Mouse (Mus musculus) limb, embryonic 10.5 days (tissue): ENCODE data around the gene Fam120b. TPM values are rescaled to one million over a fixed set of nuclear protein-coding genes. Genes with fewer than 3 reads are reported as not detected.

ENCODE experiments used
- DNase-seq: peaks from one replicate; pipeline ENCODE4 v3.0.0-alpha.2; 2017; ENCODE audit warnings: low spot score
- H3K27ac ChIP-seq: fragments of 300-500 bp; sonication (generic); 2 replicates; pipeline ENCODE4 v1.5.1; 2016; ENCODE audit warnings: mild to moderate bottlenecking
- H3K27me3 ChIP-seq: fragments of 300-500 bp; sonication (generic); 2 replicates; pipeline ENCODE4 v1.6.1; 2016; ENCODE audit warnings: low read depth, mild to moderate bottlenecking; ENCODE audit not compliant: poor library complexity, severe bottlenecking
- H3K36me3 ChIP-seq: fragments of 300-500 bp; sonication (generic); 2 replicates; pipeline ENCODE4 v1.6.1; 2016; ENCODE audit warnings: mild to moderate bottlenecking, moderate library complexity
- H3K4me1 ChIP-seq: fragments of 300-500 bp; sonication (generic); 2 replicates; pipeline ENCODE4 v1.6.1; 2016
- H3K4me3 ChIP-seq: fragments of 300-500 bp; sonication (generic); 2 replicates; pipeline ENCODE4 v1.5.1; 2016; ENCODE audit warnings: mild to moderate bottlenecking, moderate library complexity
- H3K9me3 ChIP-seq: fragments of 300-500 bp; sonication (generic); replicated peaks from 2 replicates; pipeline ENCODE4 v1.6.1; 2016; ENCODE audit warnings: mild to moderate bottlenecking
- WGBS: fragments of 180-500 bp; shearing (Covaris S2); methylation state at CpG from one replicate; pipeline ENCODE4 v1.1.7; 2016; 5-methylcytosine and 5-hydroxymethylcytosine counted together
- polyA plus RNA-seq: library from polyadenylated mRNA; unstranded; fragments of >200 nt; fragmentation: Nextera tagmentation; extraction: Ambion mirVana; gene quantifications from 2 replicates; pipeline ENCODE4 v1.2.1, GENCODE M21; 2016

Fam120b gene
- polyA plus RNA-seq, 1 experiment from 2014 or later: 27.6 TPM

DNA sequence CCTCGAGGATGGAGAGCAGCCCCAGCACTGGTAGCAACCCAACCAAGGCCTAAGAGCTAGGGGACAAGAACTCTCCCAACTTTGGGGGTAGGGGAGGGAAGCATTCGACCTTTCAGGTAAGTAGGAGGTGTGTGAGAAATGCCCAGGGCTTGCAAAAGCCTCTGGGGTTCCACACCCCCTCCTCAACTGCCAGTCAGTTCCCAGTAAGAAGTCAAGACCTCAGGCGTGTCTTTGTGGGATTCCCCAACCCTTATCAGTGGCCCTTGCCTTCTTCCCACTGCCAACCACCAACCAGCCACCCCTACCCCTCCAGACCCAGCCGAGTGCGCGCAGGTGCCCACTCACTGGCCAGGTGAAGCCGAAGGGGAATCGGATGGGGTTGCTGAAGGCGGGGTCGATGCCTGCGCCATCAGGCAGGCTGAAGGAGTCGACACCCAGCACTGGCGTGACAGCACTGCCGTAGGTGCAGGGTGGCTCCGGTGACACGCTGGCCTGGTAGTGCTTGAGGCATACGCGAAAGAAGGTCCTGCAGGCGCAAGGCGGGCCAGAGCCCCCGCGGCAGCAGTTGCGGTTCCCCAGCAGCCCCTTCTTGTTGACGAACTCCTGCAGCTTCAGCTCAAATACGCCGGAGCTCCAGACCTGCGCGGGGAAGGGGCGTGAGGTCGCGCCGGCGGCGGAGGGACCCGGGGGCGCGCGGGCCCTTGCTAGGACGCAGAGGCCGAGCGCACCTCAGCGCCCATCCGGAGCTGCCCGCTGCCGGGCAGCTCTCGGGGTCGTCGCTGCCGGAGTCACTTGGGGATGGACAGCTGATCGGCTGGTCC, 21.5 kb upstream of the Fam120b start:
- no peaks in the 10 kb centered on the region for H3K36me3 ChIP-seq
- DNase-seq: peak; percentile 50
- 1% methylated on average over 50 of the region's 50 CpGs for WGBS
- H3K9me3 ChIP-seq: no peaks in the 10 kb centered on the region
- H3K27me3 ChIP-seq: peaks cover 89% of the 10 kb centered on the region
- H3K4me3 ChIP-seq: peak overlapping the region; percentile 63
- H3K27ac ChIP-seq: no peak overlapping the region; the same call in 1 of the 2 replicates
- peaks cover 37% of the 10 kb centered on the region for H3K4me1 ChIP-seq

DNA sequence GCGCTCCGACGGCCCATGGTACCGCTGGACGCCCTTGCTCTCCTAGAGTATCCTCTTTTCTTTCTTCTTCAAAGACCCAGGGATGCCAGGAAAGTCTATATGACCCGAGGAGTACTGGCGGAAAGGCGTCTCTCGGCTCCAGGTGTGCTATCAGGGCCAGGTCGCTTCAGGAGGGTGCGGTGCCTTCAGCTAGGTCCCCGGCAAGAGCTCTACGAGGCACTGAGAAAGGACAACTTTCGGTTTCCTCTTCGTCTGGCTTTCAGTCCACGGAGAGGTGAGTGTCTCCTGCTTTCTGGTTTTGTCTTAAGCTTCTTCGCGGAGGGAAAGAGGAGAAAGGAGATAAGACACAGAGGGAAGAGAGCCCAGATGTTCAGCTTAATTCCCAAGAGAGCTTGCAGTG, 20.8 kb upstream of the Fam120b start:
- DNase-seq: no peak
- Histone ChIP-seq H3K36me3 (no peaks in the 10 kb centered on the region), H3K4me3 (peak overlapping the region; percentile 63), H3K27ac (0 out of 2 replicates have a peak overlapping the region, but pooled peaks have one; percentile 19), H3K9me3 (no peaks in the 10 kb centered on the region), H3K27me3 (peaks cover 92% of the 10 kb centered on the region), H3K4me1 (peaks cover 43% of the 10 kb centered on the region)
- under 1% methylated on average over 18 of the region's 18 CpGs for WGBS

DNA sequence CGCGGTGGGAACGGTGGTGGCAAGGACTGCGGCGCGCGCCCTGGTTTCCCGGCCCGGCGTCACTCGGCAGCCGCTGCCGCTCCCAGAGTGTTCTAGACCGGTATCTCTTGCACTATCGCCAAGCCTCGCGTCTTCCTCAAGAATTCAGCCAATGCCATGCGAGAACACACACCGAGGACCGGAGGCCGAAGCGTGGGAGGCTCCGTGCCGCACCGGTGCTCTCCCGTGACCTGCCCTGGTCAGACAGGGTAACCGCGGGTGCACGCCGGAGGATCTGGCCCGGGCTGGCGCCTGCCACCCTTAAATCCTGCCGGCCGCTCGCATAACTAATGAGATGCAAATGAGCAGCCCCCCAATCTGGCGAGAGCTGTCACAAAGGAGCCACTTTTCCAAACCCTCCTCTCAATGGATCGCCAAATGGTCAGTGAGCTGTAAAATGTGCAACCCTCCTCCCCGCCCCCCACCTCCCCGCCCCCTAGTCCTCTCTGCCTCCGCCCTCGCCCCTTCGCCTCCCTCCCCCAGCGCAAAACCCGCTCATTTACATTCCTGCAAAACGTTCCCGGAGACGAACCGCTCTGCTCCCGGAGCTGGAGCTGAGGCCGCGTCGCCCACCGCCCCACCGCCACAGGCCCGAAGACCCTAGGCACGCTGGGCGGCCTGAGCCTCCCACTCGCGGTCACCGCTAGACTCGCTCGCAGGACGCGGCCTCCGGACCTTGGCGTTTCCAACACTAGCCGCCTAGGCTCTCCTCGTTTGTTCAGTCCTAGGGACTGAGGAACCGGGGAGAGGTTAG, 20.1 kb upstream of the Fam120b start:
- Histone ChIP-seq H3K4me1 (peaks cover 50% of the 10 kb centered on the region), H3K27me3 (peaks cover 92% of the 10 kb centered on the region), H3K27ac (peak overlapping the region; percentile 75), H3K9me3 (no peaks in the 10 kb centered on the region), H3K4me3 (peak overlapping the region; percentile 63), H3K36me3 (no peaks in the 10 kb centered on the region)
- under 1% methylated on average over 68 of the region's 69 CpGs for WGBS
- DNase-seq: peak; percentile 71

DNA sequence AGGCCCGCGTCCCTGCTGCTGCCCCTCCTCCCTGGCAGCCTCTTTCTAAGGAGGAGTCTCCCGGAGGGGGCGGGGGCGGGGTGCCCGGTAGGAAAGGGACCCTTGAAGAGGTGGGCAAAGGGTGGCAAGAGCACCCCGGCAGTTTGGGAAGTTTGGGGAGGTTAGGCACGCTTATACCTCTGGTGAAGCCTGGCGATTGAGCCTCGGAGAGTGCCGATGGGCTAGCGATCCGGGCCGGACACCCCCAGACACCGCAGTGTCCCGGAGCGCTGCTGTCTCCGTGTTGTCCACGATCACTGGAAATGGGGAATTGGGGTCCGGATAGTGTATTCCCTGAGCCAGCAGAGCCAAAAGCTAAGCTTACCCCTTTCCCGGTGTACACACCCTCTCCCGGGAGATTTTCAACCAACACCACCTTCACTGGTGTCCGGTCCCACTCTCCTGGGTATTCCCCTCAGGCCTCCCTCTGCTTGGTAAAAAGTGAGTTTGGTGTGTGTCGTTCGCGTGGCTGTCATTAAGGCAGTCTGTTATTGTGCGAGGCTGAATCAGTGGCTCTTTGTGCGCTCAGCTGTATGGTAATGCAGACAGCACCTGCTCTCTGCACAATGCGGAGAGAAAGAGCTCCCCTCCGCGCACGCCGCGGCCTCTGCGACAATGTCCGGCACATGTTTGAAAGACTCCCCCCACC, 19.4 kb upstream of the Fam120b start, which contains the start of gene Dll1:
Dll1 (minus strand) TSS at position 379 of the 688 bp plus-strand sequence.
- Histone ChIP-seq H3K4me3 (peak within 1 kb of the TSS; percentile 63), H3K4me1 (peaks cover 56% of the 10 kb centered on the region), H3K27me3 (peaks cover 98% of the 10 kb centered on the region), H3K36me3 (no peaks in the 10 kb centered on the region), H3K9me3 (no peaks in the 10 kb centered on the region), H3K27ac (peak within 1 kb of the TSS; percentile 75)
- WGBS: under 1% methylated on average over 36 of the region's 36 CpGs
- DNase-seq: peak; percentile 69

DNA sequence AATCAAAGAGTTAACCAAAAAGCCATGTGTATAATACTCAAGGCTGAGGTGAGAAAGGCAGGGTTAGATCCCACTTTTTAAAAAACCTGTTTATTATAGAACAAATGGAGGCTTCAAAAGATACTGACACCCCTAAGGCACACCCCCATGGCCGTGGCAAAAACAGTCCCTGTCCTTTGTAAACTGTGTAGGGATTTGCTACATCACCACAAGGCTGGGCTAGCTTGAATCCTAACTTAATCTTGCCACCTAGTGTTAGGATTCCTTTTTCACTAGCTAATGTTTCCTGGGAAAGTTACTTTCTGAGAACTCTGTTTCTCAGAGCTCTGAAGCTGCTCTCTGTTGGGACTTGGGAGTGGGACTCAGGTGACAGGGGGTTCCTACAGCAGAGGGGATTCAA, 18.1 kb upstream of the Fam120b start:
- H3K36me3 ChIP-seq: no peaks in the 10 kb centered on the region
- peaks cover 47% of the 10 kb centered on the region for H3K4me1 ChIP-seq
- no peak overlapping the region for H3K27ac ChIP-seq
- no peak overlapping the region for H3K4me3 ChIP-seq
- 0% methylated on average over 1 of the region's 1 CpGs for whole genome bisulfite sequencing
- no peaks in the 10 kb centered on the region for H3K9me3 ChIP-seq
- H3K27me3 ChIP-seq: peaks cover 100% of the 10 kb centered on the region
- no peak for DNase-seq

DNA sequence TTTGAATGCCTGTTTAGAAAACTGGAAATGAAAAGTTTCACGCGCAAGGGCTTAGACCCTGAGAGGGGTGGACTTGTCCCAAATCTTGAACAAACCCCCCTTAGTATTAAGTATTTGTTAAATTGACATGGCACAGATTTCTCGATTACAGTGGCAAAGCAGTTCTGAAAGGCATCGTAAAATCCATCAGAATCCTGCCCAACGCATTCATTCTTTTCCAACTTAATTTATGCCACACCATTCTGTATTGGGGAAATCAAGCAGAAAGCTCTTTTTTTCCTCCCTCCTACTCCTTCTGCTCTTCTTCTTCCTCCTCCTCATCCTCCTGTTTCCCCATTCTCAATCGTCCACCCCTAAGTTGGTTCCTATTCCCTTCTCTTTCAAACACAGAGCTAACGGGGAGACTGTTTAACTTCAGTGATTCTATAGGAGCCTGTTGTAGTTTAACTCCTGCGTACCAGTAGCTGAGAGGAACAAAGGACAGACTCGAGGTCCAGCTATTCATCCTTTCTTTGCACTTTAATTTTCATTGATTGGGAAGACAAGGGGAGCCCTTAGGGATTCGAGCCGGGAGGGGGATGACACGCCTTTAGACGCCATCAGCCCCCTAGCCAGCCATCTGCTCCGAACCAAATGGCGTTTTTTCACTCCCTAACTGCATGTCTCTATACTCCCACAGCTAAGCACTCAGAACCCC, 17.4 kb upstream of the Fam120b start:
- H3K36me3 ChIP-seq: no peaks in the 10 kb centered on the region
- no peak overlapping the region for H3K27ac ChIP-seq
- no peak overlapping the region for H3K4me3 ChIP-seq
- H3K4me1 ChIP-seq: peaks cover 47% of the 10 kb centered on the region
- 7% methylated on average over 15 of the region's 15 CpGs for whole genome bisulfite sequencing
- no peak for DNase-seq
- no peaks in the 10 kb centered on the region for H3K9me3 ChIP-seq
- peaks cover 100% of the 10 kb centered on the region for H3K27me3 ChIP-seq

DNA sequence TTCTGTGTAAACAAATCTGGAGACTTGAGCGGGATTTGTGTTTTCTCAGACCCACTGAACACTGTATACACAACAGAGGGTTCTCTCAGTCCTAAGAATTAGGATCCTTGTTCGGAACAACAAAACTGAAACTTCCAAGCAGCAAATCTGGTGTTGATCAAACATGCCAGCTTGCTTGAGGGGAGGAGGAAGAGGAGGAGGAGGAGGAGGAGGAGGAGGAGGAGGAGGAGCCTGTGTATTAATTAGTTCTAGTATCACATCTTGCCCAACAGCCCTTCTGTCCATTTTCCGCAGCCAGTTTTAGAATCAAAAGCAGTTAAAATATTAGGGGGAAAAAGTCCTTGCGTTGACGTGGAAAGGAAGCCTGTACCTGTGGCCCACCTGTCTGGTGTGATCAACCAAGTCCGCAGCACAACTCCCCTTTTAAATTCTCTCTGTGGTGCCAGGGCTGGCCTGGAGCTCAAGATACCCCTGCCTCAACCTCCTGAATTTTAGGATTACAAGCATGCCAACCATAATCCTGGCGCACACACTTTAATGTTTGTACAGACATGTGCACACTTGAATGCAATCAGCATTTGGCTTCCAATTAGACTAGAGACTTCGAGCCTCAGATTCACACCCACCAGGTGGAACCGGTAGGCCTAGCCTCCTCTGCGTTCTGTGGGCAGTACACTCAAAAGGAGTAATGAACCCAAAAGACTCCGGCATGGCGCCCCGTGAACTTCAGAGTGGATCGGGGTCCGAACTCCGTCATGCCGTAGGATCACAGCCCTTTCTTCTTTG, 16.1 kb upstream of the Fam120b start:
- Histone ChIP-seq H3K4me1 (peaks cover 39% of the 10 kb centered on the region), H3K27me3 (peaks cover 87% of the 10 kb centered on the region), H3K36me3 (no peaks in the 10 kb centered on the region), H3K9me3 (no peaks in the 10 kb centered on the region), H3K4me3 (peak overlapping the region; percentile 57), H3K27ac (no peak overlapping the region)
- WGBS: 9% methylated on average over 17 of the region's 17 CpGs
- DNase-seq: no peak

DNA sequence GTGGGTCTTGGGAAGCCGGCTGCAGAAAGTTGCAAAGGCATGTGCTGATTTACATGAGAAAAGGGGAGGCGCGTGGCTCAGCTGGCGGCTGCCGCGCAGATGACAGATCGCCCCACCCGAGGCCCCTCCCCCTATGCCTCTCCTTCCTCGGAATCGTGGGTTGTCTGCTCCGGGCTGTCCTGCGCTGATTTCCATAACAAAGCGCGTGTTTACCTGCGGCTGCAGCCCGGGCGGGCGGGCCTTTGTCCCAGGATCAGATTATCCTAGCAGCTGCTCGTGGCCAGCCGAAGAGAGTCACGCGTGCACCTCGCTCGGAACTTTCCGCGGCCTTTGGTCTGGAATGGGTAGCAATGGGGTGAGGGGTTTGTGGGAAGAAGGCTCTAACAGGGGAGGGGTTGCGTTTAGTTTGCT, 15.4 kb upstream of the Fam120b start:
- 1% methylated on average over 27 of the region's 27 CpGs for WGBS
- Histone ChIP-seq H3K9me3 (no peaks in the 10 kb centered on the region), H3K4me3 (peak overlapping the region; percentile 57), H3K27me3 (peaks cover 80% of the 10 kb centered on the region), H3K27ac (peak overlapping the region; percentile 63), H3K36me3 (no peaks in the 10 kb centered on the region), H3K4me1 (peaks cover 32% of the 10 kb centered on the region)
- peak; percentile 68 for DNase-seq

DNA sequence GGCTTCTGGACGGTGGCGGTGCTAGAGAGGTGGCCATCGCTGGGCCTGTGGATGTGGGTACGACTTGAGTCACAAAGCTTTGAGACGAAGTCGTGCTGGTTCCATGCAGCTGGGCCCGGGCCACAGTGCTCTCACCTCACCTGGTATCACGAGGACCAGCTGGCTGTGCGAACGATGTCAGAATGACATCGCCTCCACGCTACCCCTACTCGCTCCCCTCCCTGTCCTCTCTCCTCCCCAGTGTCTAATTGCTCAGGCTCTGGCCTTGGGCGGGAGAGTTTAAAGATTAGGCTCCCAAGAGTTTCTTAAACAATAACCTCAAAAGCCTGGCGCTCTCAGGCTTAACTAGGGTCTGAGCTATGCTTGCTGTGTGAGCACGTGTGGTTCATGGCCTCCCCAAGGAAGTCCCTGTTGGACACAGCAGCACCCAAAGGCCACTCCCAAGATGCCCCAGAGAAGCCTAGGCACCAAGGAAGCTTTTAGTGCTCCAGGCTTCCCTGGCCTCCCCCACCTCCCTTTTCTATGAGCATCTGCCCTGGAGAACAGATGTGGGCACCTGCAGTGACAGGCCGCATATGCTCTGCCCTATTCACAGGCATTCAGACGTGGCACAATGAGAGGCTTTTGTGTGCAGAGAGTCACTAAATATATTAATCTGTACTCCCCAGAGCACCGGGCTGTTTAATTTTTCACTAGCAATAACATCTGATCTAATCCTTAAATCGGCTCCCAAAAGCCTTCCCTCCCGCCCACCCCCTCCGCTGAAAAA, 14.7 kb upstream of the Fam120b start:
- Histone ChIP-seq H3K4me1 (peaks cover 26% of the 10 kb centered on the region), H3K36me3 (no peaks in the 10 kb centered on the region), H3K4me3 (peak overlapping the region; percentile 57), H3K27ac (peak overlapping the region; percentile 63), H3K27me3 (peaks cover 73% of the 10 kb centered on the region), H3K9me3 (no peaks in the 10 kb centered on the region)
- DNase-seq: peak; percentile 53
- WGBS: 9% methylated on average over 22 of the region's 22 CpGs

DNA sequence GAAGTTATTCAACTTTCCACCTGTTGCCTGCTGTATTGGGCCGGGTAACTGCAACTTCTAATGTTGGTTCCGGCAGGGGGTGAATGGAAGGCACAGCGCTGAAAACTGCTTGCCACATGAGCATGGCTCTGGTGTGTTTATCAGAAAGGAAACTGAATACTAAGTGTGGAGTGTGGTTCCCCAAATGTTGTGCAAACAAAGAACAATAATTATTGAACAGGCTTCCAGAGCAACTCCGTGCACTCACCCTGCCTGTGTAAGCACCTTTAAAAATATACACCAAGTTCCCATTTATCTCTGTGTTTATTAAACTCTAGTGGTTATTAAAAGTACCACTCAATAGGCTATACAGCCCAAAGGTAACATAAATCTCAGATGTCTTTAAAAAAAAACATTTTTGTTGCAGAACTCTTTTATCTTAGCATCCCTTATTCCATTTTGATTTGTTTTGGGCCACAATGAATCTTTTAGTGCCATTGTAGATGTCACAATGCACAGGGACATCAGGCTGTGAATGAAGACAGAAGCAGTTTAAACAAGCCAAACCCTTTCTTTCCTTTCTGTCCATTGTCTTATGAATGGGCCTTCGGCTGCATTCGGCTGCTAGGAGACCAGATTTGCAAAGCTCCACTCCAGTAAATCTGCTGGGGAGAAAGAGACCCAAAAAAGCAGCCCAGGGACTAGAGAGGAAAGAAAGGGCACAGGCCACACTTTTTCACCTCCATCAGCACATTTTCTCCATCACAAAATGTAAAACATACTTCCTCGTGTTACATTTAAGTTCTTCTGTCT, 13.9 kb upstream of the Fam120b start:
- H3K27ac ChIP-seq: no peak overlapping the region
- no peak for DNase-seq
- peaks cover 65% of the 10 kb centered on the region for H3K27me3 ChIP-seq
- H3K4me1 ChIP-seq: peaks cover 19% of the 10 kb centered on the region
- H3K4me3 ChIP-seq: no peak overlapping the region
- no peaks in the 10 kb centered on the region for H3K36me3 ChIP-seq
- WGBS: 52% methylated on average over 7 of the region's 7 CpGs
- no peaks in the 10 kb centered on the region for H3K9me3 ChIP-seq
